Mouse (Mus musculus): ENCODE data around the gene Ccnl2.

Gene Ccnl2

GRCm38 (mm10) chr4:155871404-155871803, 59.1 kb downstream of the Ccnl2 start:
- no peak for DNase-seq

Measured in cerebellum, adult 18-20 months (tissue).